9 mouse cellular contexts compared by ENCODE assay signal in the genomic region with DNA sequence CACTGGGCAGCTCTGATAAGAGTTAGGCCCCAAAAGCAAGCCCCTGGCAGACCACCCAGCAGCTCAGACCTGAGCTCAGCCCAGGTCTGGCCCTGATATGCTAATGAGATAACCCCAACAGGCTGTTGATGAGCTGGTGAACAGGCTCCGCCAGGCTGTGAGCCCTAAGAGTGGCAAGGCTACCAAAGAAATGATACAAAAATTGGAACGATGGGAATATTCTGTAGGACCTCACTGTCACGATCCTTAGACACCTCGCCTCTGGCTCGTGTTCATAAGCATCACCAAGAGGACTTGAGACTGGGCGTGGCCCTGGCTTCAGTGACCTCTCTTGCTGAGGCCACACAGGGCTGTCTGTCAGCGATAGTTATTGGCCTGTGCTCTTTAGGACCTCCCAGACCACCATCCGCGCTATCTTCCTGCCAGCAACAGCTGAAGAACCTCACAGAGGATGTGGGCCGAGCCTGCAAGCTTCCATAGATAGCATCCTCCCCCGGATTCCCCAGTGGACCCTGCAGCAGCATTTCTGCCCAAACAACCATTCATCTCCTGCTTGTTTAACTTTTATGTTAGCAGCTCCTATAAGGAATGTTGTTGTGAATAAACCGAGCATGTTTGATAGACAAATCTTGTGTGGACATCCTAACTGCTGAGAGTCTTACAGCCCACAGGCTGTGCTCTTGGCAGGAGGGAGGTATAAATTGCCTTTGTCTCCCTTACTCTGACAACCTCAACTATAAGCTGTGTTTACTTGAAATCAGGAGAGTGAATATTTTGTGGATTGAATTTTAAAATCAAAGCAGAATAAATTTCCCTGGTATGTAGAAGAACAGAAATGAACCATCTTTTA. TPM values are rescaled to one million over a fixed set of nuclear protein-coding genes. Genes with fewer than 3 reads are reported as not detected.
A peak's percentile ranks its signal among the peaks of the same experiment; 100 is the strongest.
DNase-seq lines count a peak whose midpoint lies in the region; ATAC-seq and TF ChIP-seq lines count a peak whose summit lies in the region.
"Had no signal": no experiment of that assay in that cellular context is flagged by ENCODE, and none has a peak within 500 bp of the region (broad histone marks: within the 10 kb centered on the region; RNA-seq: fewer than 3 reads in every experiment).

No protein-coding gene starts in this region.

- TF ChIP-seq CTCF in layer of hippocampus, adult 2 months (conservative IDR thresholded peaks at IDR 0.05): no peak

- H3K27me3 ChIP-seq in kidney, embryonic 15.5 days: no peaks in the 10 kb centered on the region
- H3K27me3 ChIP-seq in heart, embryonic 14.5 days (ENCODE audit: control insufficient read depth, insufficient read depth, low read length): no peaks in the 10 kb centered on the region

- H3K9me3 ChIP-seq in kidney, embryonic 15.5 days (replicated peaks): no peaks in the 10 kb centered on the region
- no peaks in the 10 kb centered on the region for H3K9me3 ChIP-seq in heart, embryonic 14.5 days (ENCODE audit: control insufficient read depth, low read length)

- peak overlapping the region; percentile 31 for H3K4me2 ChIP-seq in kidney, embryonic 15.5 days
- peak overlapping the region; percentile 24; the same call in 1 of the 2 replicates for H3K4me2 ChIP-seq in heart, embryonic 14.5 days (ENCODE audit: low read length)

- no peak for DNase-seq in kidney, adult 18-20 months
- peak; percentile 90 for DNase-seq in c-Kit-positive CD71-positive TER-119-positive erythroid progenitor cells, embryonic 14.5 days (ENCODE audit: low spot score)
- DNase-seq in left cerebral cortex, postnatal 4 days: peak; percentile 58
- peak; percentile 68 for DNase-seq in neural tube, embryonic 10.5 days (ENCODE audit: extremely low spot score, low spot score)
- no peak for DNase-seq in layer of hippocampus, adult 2 months (ENCODE audit: low spot score in 2 of 2)

- H3K9ac ChIP-seq in kidney, embryonic 15.5 days: no peak overlapping the region
- no peak overlapping the region for H3K9ac ChIP-seq in heart, embryonic 14.5 days (ENCODE audit: low read length)

- H3K4me1 ChIP-seq in kidney, embryonic 15.5 days: peaks cover 40% of the 10 kb centered on the region
- peaks cover 14 to 15% of the 10 kb centered on the region in 2 experiments; a peak in 3 of 4 replicates for H3K4me1 ChIP-seq in heart, embryonic 14.5 days (ENCODE audit: control insufficient read depth in 2 of 2, insufficient read depth in 2 of 2, low read length in 2 of 2)

- H3K36me3 ChIP-seq in kidney, embryonic 15.5 days: no peaks in the 10 kb centered on the region
- no peaks in the 10 kb centered on the region for H3K36me3 ChIP-seq in heart, embryonic 14.5 days (ENCODE audit: control insufficient read depth, insufficient read depth, low read length)

- no peak overlapping the region for H3K4me3 ChIP-seq in kidney, embryonic 15.5 days (replicated peaks)
- H3K4me3 ChIP-seq in heart, embryonic 14.5 days (ENCODE audit: control insufficient read depth in 1 of 2, insufficient read depth in 1 of 2, low read depth in 1 of 2, low read length in 2 of 2): no peak overlapping the region
- H3K4me3 ChIP-seq in layer of hippocampus, adult 2 months: no peak overlapping the region

- ATAC-seq in kidney, embryonic 15.5 days (replicated peaks; ENCODE audit: low FRiP score): peak; percentile 97
- peak; percentile 61; the same call in 1 of the 2 replicates for ATAC-seq in heart, embryonic 14.5 days (ENCODE audit: insufficient number of reproducible peaks, insufficient read depth, low FRiP score, low read depth)
- ATAC-seq in CD4-positive, CD25-positive, alpha-beta regulatory T cell, adult 4 months: no peak
- ATAC-seq: Patski had no signal

- 13% methylated on average over 12 of the region's 12 CpGs for WGBS in kidney, embryonic 15.5 days
- 12% methylated on average over 12 of the region's 12 CpGs for WGBS in heart, embryonic 14.5 days

- intact Hi-C loops in left cerebral cortex, postnatal 4 days (cut with DNase I): no loop called here

- peak overlapping the region; percentile 87 for H3K27ac ChIP-seq in kidney, embryonic 15.5 days
- H3K27ac ChIP-seq in heart, embryonic 14.5 days (replicated peaks in 1 of 2; ENCODE audit: control insufficient read depth in 1 of 2, insufficient read depth in 1 of 2, low read depth in 2 of 2, low read length in 2 of 2): no peak overlapping the region
- H3K27ac ChIP-seq in layer of hippocampus, adult 2 months: no peak overlapping the region

RNA-seq across cellular contexts. Expression of a gene that starts 17.0 kb away (rescaled TPM):
- polyA plus RNA-seq in kidney, embryonic 15.5 days (2015; fragmentation: Nextera tagmentation; extraction: Ambion mirVana): not detected in 2 replicates
- polyA plus RNA-seq in heart, embryonic 14.5 days (2014; fragmentation: Nextera tagmentation; extraction: Ambion mirVana): not detected in 2 replicates
- not detected for total RNA-seq in left cerebral cortex, postnatal 4 days (2021)
- total RNA-seq in layer of hippocampus, adult 2 months (2021): not detected
- polyA plus RNA-seq in CD4-positive, CD25-positive, alpha-beta regulatory T cell, adult 4 months (2017; shearing (Covaris generic)): not detected
- polyA plus RNA-seq: Patski had no signal

RNA-seq across cellular contexts. Expression of a gene that starts 17.9 kb away (rescaled TPM):
- 16.5 and 16.8 TPM in 2 replicates for polyA plus RNA-seq in kidney, embryonic 15.5 days (2015; fragmentation: Nextera tagmentation; extraction: Ambion mirVana)
- 11.0 and 12.6 TPM in 2 replicates for polyA plus RNA-seq in heart, embryonic 14.5 days (2014; fragmentation: Nextera tagmentation; extraction: Ambion mirVana)
- 10 to 100 TPM; 37.0 to 38.5 TPM for total RNA-seq in left cerebral cortex, postnatal 4 days (2021)
- 10 to 100 TPM; 67.1 to 72.1 TPM for total RNA-seq in layer of hippocampus, adult 2 months (2021)
- 10 to 100 TPM in 1 of 2 experiments, 1 to 10 TPM in 1; 9.2 to 11.7 TPM for polyA plus RNA-seq in CD4-positive, CD25-positive, alpha-beta regulatory T cell, adult 4 months (2017; shearing (Covaris generic))

Comparison
In these comparisons a context has a peak if more than half of its experiments do, and no peak if none do; other contexts are left out.
1. DNase-seq: peak in c-Kit-positive CD71-positive TER-119-positive erythroid progenitor cells, embryonic 14.5 days (single experiment), left cerebral cortex, postnatal 4 days (single experiment) and neural tube, embryonic 10.5 days (single experiment); none in kidney, adult 18-20 months (single experiment) and layer of hippocampus, adult 2 months (0 of 2).